11 mouse cellular contexts compared by ENCODE assay signal in the genomic region with DNA sequence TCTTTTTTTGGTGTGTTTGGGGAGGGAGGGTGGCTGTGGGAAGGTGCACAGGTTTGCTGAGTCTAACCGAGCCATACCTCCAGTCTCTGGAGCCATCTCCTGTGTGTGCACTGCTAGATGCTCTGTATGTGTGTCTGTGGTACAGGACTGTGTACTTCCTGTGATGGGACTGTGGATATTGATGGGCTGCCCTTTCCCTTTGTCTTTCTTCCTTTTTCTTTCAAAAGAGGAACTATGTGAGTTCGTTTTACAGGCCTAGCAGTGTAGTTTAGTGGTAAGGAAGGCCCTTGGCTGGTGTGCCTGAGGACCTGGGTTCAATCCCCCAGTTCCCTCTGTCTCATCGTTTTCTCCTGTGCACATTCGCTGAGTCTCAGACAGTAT. TPM values are rescaled to one million over a fixed set of nuclear protein-coding genes. Genes with fewer than 3 reads are reported as not detected.
DNase-seq lines count a peak whose midpoint lies in the region; ATAC-seq and TF ChIP-seq lines count a peak whose summit lies in the region.
"Had no signal": no experiment of that assay in that cellular context is flagged by ENCODE, and none has a peak within 500 bp of the region (broad histone marks: within the 10 kb centered on the region; RNA-seq: fewer than 3 reads in every experiment).

No protein-coding gene starts in this region.

- no peak overlapping the region for H3K4me3 ChIP-seq in forebrain, postnatal 0 days (ENCODE audit: low read depth, low read length)
- H3K4me3 ChIP-seq in forebrain, embryonic 12.5 days (replicated peaks): no peak overlapping the region
- H3K4me3 ChIP-seq in neural tube, embryonic 15.5 days (replicated peaks): no peak overlapping the region
- no peak overlapping the region for H3K4me3 ChIP-seq in stomach, embryonic 16.5 days (replicated peaks; ENCODE audit: low read length)
- no peak overlapping the region for H3K4me3 ChIP-seq in kidney, embryonic 14.5 days (ENCODE audit: low read length)
- H3K4me3 ChIP-seq: limb, embryonic 12.5 days had no signal

- WGBS in forebrain, postnatal 0 days: 58% methylated on average over 4 of the region's 4 CpGs
- WGBS in forebrain, embryonic 12.5 days: 71% methylated on average over 4 of the region's 4 CpGs
- WGBS in neural tube, embryonic 15.5 days: 62% methylated on average over 4 of the region's 4 CpGs
- WGBS in stomach, embryonic 16.5 days: 55% methylated on average over 4 of the region's 4 CpGs
- 74% methylated on average over 4 of the region's 4 CpGs for WGBS in kidney, embryonic 14.5 days

- H3K4me2 ChIP-seq in forebrain, postnatal 0 days (ENCODE audit: low read depth): no peak overlapping the region
- no peak overlapping the region for H3K4me2 ChIP-seq in forebrain, embryonic 12.5 days
- no peak overlapping the region for H3K4me2 ChIP-seq in neural tube, embryonic 15.5 days
- no peak overlapping the region for H3K4me2 ChIP-seq in stomach, embryonic 16.5 days (ENCODE audit: low read depth, low read length)
- no peak overlapping the region for H3K4me2 ChIP-seq in kidney, embryonic 14.5 days (replicated peaks; ENCODE audit: low read depth, low read length)
- H3K4me2 ChIP-seq: limb, embryonic 12.5 days had no signal

- no peaks in the 10 kb centered on the region for H3K9me3 ChIP-seq in forebrain, postnatal 0 days (ENCODE audit: low read length)
- no peaks in the 10 kb centered on the region for H3K9me3 ChIP-seq in forebrain, embryonic 12.5 days
- no peaks in the 10 kb centered on the region for H3K9me3 ChIP-seq in neural tube, embryonic 15.5 days (replicated peaks)
- no peaks in the 10 kb centered on the region for H3K9me3 ChIP-seq in stomach, embryonic 16.5 days (replicated peaks; ENCODE audit: control insufficient read depth, low read length)
- H3K9me3 ChIP-seq in kidney, embryonic 14.5 days (ENCODE audit: control insufficient read depth, low read length): no peaks in the 10 kb centered on the region
- H3K9me3 ChIP-seq: limb, embryonic 12.5 days had no signal

- no peak for TF ChIP-seq CTCF in forebrain, postnatal 0 days (IDR thresholded peaks at IDR 0.05; ENCODE audit: low read depth)

- no peak for DNase-seq in forebrain, postnatal 0 days
- DNase-seq in neural tube, embryonic 10.5 days (ENCODE audit: extremely low spot score, low spot score): no peak
- no peak for DNase-seq in lung, postnatal 14 days
- DNase-seq: gastrocnemius, postnatal 10 days had no signal

- no peak for ATAC-seq in forebrain, postnatal 0 days
- no peak for ATAC-seq in forebrain, embryonic 12.5 days (ENCODE audit: low FRiP score)
- no peak for ATAC-seq in neural tube, embryonic 15.5 days (ENCODE audit: low FRiP score)
- ATAC-seq in inflammation-experienced regulatory T-cells, adult 6 months: peak; percentile 44
- no peak for ATAC-seq in stomach, embryonic 16.5 days (ENCODE audit: insufficient read depth, low FRiP score)
- ATAC-seq in kidney, embryonic 14.5 days (ENCODE audit: low FRiP score, low TSS enrichment): no peak

- H3K4me1 ChIP-seq in forebrain, postnatal 0 days (ENCODE audit: insufficient read depth): no peaks in the 10 kb centered on the region; the same call in 1 of the 2 replicates
- 0 out of 2 replicates have a peak, but pooled peaks cover 6% of the 10 kb centered on the region for H3K4me1 ChIP-seq in forebrain, embryonic 12.5 days
- H3K4me1 ChIP-seq in neural tube, embryonic 15.5 days: peaks cover 19% of the 10 kb centered on the region
- H3K4me1 ChIP-seq in stomach, embryonic 16.5 days (ENCODE audit: control insufficient read depth, insufficient read depth, low read length): peaks cover 4% of the 10 kb centered on the region
- H3K4me1 ChIP-seq in kidney, embryonic 14.5 days (ENCODE audit: control insufficient read depth, insufficient read depth, low read length): no peaks in the 10 kb centered on the region
- H3K4me1 ChIP-seq: limb, embryonic 12.5 days had no signal

- no peaks in the 10 kb centered on the region for H3K27me3 ChIP-seq in forebrain, postnatal 0 days (ENCODE audit: insufficient read depth, low read length)
- no peaks in the 10 kb centered on the region for H3K27me3 ChIP-seq in forebrain, embryonic 12.5 days
- H3K27me3 ChIP-seq in neural tube, embryonic 15.5 days (replicated peaks): no peaks in the 10 kb centered on the region
- no peaks in the 10 kb centered on the region for H3K27me3 ChIP-seq in stomach, embryonic 16.5 days (ENCODE audit: control insufficient read depth, insufficient read depth, low read length)
- H3K27me3 ChIP-seq in kidney, embryonic 14.5 days (ENCODE audit: control insufficient read depth, insufficient read depth, low read length): no peaks in the 10 kb centered on the region
- H3K27me3 ChIP-seq: limb, embryonic 12.5 days had no signal

- H3K36me3 ChIP-seq in forebrain, postnatal 0 days (ENCODE audit: insufficient read depth): no peaks in the 10 kb centered on the region
- H3K36me3 ChIP-seq in forebrain, embryonic 12.5 days (replicated peaks): no peaks in the 10 kb centered on the region; the same call in 1 of the 2 replicates
- 0 out of 2 replicates have a peak, but pooled peaks cover 6% of the 10 kb centered on the region for H3K36me3 ChIP-seq in neural tube, embryonic 15.5 days
- H3K36me3 ChIP-seq in stomach, embryonic 16.5 days (ENCODE audit: control insufficient read depth, insufficient read depth, low read length): no peaks in the 10 kb centered on the region
- H3K36me3 ChIP-seq in kidney, embryonic 14.5 days (ENCODE audit: control insufficient read depth, insufficient read depth, low read length): no peaks in the 10 kb centered on the region

- peak overlapping the region; percentile 60; the same call in 1 of the 2 replicates for H3K27ac ChIP-seq in forebrain, postnatal 0 days (ENCODE audit: low read depth, low read length)
- no peak overlapping the region for H3K27ac ChIP-seq in forebrain, embryonic 12.5 days
- no peak overlapping the region for H3K27ac ChIP-seq in neural tube, embryonic 15.5 days (replicated peaks)
- H3K27ac ChIP-seq in stomach, embryonic 16.5 days (ENCODE audit: low read length): peak overlapping the region; percentile 46; the same call in 1 of the 2 replicates
- H3K27ac ChIP-seq in kidney, embryonic 14.5 days (ENCODE audit: low read depth, low read length): no peak overlapping the region
- H3K27ac ChIP-seq: kidney, postnatal 0 days; limb, embryonic 12.5 days had no signal

- no peak overlapping the region for H3K9ac ChIP-seq in forebrain, postnatal 0 days
- H3K9ac ChIP-seq in forebrain, embryonic 12.5 days: no peak overlapping the region
- H3K9ac ChIP-seq in neural tube, embryonic 15.5 days (replicated peaks): peak overlapping the region; percentile 18; the same call in 1 of the 2 replicates
- H3K9ac ChIP-seq in stomach, embryonic 16.5 days (ENCODE audit: low read length): no peak overlapping the region
- no peak overlapping the region for H3K9ac ChIP-seq in kidney, embryonic 14.5 days (ENCODE audit: low read depth, low read length)
- H3K9ac ChIP-seq: limb, embryonic 12.5 days had no signal

RNA-seq across cellular contexts. Expression of a gene that starts 2.4 kb away (rescaled TPM):
- 17.3 and 20.4 TPM in 2 replicates for total RNA-seq in forebrain, postnatal 0 days (2014; rRNA removed)
- 20.6 and 22.8 TPM in 2 replicates for polyA plus RNA-seq in forebrain, postnatal 0 days (2015; fragmentation: Nextera tagmentation; extraction: Ambion mirVana)
- polyA plus RNA-seq in forebrain, embryonic 12.5 days (2016; fragmentation: Nextera tagmentation; extraction: Ambion mirVana): 17.3 and 19.7 TPM in 2 replicates
- 20.7 and 23.3 TPM in 2 replicates for polyA plus RNA-seq in neural tube, embryonic 15.5 days (2015; fragmentation: Nextera tagmentation; extraction: Ambion mirVana)
- polyA plus RNA-seq in inflammation-experienced regulatory T-cells, adult 6 months (2017; shearing (Covaris generic)): 10 to 100 TPM; 14.9 to 43.3 (median 35.0) TPM
- 12.3 and 13.0 TPM in 2 replicates for polyA plus RNA-seq in stomach, embryonic 16.5 days (2015; fragmentation: Nextera tagmentation; extraction: Ambion mirVana)
- 17.3 and 18.2 TPM in 2 replicates for polyA plus RNA-seq in kidney, embryonic 14.5 days (2014; fragmentation: Nextera tagmentation; extraction: Ambion mirVana)

Comparison
In these comparisons a context has a peak if more than half of its experiments do, and no peak if none do; other contexts are left out.
1. H3K27ac ChIP-seq: peak in forebrain, postnatal 0 days (single experiment) and stomach, embryonic 16.5 days (single experiment); none in forebrain, embryonic 12.5 days (single experiment), neural tube, embryonic 15.5 days (single experiment) and kidney, embryonic 14.5 days (single experiment).